Mouse (Mus musculus) CH12F3 (cell line): ENCODE measurements around the gene Acr.

Source experiments
- in situ Hi-C: fragments of 300-500 bp; cut with MboI; formaldehyde crosslinking; loops from 2 replicates; pipeline ENCODE4 v1.14.3; 2020; ENCODE audit warnings: low sequenced_read_pairs

Gene Acr

DNA sequence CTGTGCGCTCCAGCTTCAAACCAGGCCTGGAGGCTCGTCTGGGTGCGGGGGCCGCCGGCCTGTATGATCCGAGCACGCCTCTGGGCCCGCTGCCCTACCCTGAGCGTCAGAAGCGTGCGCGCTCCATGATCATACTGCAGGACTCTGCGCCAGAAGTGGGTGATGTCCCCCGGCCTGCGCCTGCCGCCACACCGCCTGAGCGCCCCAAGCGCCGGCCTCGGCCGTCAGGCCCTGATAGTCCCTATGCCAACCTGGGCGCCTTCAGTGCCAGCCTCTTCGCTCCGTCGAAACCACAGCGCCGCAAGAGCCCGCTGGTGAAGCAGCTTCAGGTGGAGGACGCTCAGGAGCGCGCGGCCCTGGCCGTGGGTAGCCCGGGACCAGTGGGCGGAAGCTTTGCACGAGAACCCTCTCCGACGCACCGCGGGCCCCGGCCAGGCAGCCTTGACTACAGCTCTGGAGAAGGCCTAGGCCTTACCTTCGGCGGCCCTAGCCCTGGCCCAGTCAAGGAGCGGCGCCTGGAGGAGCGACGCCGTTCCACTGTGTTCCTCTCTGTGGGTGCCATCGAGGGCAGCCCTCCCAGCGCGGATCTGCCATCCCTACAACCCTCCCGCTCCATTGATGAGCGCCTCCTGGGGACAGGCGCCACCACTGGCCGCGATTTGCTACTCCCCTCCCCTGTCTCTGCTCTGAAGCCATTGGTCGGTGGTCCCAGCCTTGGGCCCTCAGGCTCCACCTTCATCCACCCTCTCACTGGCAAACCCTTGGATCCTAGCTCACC, 20.1 kb upstream of the Acr start:
- in situ Hi-C loops = no loop called here

DNA sequence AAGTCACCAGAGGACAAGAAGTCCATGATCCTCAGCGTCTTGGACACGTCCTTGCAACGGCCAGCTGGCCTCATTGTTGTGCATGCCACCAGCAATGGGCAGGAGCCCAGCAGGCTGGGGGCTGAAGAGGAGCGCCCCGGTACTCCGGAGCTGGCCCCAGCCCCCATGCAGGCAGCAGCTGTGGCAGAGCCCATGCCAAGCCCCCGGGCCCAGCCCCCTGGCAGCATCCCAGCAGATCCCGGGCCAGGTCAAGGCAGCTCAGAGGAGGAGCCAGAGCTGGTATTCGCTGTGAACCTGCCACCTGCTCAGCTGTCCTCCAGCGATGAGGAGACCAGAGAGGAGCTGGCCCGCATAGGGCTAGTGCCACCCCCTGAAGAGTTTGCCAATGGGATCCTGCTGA, 19.3 kb upstream of the Acr start:
- in situ Hi-C loops = no loop called here

DNA sequence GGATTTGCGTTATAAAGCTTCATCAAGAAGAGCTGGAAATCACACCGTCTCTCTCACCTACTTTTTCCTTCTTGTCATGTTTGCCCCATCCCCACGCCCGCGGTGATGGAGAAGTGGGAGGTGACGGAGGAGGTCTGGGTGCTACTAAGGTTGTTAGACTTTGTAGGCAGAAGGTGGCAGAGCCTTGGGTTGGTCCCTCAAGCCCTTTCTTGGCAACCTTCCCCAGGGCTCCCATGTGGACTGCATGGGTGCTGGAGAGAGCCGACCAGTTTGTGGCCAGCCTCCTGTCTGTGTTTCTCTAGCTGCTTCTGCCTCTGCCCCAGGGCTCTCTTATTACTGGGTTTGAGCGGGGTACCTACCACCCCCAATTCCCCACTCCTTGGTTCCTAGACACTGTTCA, 17.6 kb upstream of the Acr start:
- in situ Hi-C loops = no loop called here

DNA sequence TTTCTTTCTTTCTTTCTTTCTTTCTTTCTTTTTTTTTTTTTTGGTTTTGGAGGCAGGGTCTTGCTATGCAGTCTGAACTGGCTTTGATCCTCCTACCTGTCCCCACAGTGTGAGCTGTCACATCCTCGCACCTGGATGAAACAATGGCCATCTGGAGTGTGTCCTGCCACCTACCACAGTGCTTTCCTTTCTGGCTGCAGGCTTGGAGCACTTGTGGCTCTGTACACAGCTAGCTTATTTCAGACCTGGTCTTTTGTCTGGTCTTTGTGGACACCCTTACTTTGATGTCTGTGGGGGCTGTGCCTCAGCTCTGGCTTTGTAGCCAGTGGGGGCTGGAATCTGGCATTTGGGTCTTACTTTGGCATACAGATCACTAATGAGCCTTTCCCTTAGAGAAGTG, 16.4 kb upstream of the Acr start:
- in situ Hi-C loops = no loop called here

DNA sequence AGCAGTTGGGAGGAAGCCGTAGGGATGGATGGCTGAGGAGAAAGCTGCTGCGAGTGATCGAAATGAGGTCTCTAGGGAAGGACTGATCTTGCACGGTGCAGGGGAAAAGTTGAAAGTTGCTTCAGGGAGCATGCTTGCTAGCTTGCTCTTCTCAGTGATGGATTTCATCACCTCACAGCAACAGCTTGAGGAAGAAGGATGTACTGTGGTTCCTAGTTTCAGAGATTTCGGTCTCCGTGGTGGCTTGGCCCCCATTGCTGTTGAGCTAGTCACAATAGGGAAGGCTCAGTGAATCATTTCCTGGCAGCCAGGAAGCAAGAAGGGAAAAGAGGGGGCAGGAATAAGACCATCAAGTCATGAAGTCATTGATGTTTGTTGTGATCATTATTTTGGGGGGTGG, 12.5 kb upstream of the Acr start:
- in situ Hi-C loops = no loop called here

DNA sequence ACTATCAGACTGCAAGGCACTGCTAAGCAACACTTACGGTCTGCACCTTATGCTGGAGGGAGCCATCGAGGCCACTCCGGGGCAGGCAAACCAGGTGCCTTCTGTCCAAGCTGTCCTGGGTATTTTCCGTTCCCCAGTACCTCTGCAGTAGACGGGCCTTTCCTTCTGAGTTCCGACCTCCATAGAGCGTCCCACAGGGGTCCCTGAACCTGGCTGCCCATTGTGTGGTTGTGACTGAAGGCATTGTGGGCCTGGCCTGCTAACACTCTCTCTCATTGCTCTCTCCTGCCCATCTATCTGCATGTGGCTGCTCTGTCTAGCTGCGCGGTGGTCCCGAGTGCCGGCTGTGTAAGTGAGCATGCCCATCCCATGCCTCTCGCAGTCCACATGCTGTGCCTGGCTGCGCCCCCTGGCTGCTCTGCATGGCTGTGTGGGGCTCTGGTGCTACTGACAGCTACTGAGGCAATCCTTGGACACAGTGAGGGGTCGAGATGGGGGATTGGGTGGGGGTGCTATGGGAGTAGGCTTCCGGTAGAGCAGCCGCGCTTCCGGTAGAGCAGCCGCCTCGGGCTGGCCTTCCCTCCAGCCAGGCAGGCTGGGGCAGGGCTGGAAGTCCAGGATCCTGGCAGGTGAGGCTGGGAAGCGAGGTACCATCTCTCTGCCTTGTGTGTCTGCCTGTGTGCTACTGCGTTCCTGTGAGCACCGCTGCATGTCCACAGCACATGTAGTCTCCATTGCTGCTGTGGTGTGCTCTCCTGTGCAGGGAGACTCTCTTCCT, 11.5 kb upstream of the Acr start:
- in situ Hi-C loops = no loop called here

DNA sequence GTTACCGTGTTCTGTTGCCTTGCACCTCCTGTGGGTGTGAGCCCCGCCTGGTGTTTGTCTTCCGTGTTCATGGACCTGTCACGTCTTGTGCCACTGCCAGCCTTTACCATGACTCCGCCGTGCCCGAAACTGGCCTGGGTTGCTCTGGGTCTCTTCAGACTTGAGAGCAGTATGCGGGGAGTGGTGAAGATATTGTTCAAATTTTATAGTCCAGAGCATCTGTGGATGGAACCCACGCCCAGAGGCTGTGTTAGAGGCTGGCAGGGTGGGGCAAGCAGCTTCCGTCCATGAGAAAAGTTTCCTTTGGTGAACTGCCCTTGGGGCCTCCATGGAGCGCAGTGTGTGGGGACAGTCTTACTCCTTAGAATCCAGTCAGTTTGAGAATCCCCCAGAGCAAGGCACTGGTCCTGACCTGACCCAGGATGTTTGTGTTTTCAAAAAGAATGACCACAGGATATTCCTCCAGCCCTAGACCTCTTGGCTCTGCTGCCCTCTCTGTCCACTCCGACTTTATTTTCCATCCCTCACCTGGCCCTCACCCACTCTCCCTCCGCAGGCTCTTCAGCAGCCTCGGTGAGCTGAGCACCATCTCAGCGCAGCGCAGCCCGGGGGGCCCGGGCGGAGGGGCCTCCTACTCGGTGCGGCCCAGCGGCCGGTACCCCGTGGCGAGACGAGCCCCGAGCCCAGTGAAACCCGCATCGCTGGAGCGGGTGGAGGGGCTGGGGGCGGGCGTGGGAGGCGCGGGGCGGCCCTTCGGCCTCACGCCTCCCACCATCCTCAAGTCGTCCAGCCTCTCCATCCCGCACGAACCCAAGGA, 10.7 kb upstream of the Acr start:
- in situ Hi-C loops = no loop called here

DNA sequence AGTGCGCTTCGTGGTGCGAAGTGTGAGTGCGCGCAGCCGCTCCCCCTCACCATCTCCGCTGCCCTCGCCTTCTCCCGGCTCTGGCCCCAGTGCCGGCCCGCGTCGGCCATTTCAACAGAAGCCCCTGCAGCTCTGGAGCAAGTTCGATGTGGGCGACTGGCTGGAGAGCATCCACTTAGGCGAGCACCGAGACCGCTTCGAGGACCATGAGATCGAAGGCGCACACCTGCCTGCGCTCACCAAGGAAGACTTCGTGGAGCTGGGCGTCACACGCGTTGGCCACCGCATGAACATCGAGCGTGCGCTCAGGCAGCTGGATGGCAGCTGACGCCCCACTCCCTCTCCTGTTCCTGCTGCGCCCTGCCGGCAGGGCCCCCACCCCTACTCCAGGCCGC, 10.1 kb upstream of the Acr start:
- in situ Hi-C loops = no loop called here

DNA sequence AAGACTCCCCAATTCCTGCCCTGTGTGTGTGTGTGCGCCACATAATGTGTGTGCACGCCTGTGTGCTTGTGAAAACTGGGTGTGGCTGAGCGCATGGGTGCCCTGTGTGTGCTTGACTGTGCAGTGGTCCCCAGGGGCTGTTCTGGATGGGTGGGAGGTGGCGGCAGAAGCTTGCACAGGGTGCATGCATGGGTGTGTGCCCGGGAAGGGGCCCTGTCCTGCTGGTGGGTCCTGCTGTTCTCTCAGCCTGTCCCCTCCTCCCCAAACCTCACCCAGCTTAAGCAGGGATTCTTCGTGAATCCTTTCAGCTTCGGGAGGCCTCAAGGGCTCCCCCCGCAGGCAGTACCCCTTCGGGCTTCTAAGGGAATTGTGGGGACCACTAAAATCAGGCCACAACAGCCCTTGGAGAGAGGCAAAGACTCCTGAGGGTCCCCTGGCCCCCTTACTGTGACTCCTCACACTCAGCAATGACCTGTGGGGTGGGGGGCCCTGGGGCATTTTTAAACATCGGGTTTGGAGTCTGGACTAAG, 8.9 kb upstream of the Acr start:
- in situ Hi-C loops = no loop called here

DNA sequence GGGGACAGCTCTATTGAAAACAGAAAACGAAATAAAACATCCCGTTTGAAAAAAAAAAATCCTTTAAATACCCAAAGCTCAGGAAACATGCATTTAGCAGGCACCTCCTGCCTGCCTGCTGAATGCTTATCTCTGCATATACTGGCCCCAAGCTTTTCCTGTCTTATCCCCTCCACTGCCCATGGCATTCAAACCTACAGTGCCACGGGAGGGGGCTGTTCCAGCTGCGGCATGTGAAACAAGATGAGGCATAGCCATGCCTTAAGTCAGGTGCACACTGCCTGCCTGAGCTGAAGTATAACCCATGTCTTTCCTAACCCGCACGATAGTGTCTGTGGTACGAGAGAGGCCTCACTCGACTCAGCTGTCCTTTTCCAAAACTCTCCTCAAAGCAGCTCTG, 4.0 kb downstream of the Acr start:
- in situ Hi-C loops = no loop called here

DNA sequence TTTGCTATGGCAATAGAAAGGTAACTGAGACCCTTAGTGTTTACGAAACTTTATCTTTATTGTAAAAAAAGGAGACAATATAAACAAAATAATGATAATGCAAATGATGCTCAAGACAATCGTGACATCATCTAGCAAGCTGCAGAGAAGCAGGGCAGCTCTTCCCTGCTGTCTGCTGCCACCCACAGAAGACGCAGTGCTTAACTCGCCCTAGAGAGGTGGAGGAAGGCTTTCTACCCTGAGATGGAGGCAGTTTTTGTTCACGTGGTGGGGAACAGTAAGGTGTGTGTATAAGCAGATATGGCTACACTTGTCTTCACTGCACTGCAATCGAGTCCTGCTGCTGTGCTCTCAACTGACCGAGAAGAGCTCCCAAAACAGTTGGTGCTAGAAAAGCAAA, 14.4 kb downstream of the Acr start:
- in situ Hi-C loops = no loop called here

DNA sequence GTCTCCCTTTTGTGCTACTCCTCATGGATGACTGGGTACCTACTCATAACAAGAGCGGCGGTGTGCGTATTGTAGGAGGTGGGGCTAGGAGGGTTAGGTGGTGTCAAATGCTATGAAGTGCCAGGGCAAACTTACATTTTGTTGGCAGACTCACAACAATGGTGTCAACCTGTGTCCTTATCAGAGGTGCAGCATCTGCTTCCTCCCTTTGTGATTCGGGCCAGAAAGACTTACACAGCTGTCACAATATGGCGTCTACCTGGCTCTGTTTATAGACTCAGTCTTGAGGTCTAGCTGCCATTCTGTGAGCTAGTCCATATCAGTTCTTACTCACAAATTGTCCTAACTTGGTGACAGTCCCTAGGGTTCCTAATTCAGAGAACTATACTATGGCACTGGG, 17.0 kb downstream of the Acr start:
- in situ Hi-C loops = no loop called here

DNA sequence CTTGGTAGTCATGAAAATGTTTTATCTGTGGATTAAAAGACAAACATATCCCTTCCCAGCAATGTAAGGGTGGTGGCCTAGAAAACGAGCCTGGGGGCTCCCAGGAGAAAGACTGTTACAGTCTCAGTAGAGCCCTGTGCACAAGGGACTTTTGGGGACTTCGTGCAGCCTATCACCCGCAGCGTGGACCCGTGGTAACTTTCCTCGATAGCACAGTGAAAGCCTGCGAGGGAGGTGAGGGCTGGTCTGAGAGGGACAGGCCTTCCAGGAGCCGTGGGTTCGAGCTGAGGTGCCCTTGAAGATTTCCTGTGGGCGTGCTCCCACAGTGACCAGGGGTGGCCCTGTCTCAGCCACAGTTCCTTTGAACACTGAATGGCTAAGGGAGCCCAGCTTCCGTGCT, 17.5 kb downstream of the Acr start:
- in situ Hi-C loops = no loop called here

DNA sequence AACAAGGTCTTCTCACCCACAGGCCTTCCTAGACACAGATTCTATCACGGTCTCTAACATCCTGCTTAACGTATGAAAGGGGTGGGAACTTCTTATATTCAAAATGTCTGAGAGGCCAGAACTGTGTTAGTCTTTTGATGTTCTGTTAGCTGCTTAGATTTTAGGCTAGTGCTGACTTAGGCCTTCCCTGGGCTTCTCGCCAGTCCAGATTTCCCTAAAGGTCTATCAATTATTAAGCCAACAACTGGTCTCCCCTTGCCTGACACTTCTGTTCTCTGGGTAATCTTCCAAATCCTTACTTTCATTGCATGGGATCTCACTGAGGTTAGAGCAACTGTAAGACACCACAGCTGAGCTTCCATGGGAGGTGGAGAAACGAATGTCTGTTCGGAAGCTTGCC, 21.0 kb downstream of the Acr start:
- in situ Hi-C loops = no loop called here

DNA sequence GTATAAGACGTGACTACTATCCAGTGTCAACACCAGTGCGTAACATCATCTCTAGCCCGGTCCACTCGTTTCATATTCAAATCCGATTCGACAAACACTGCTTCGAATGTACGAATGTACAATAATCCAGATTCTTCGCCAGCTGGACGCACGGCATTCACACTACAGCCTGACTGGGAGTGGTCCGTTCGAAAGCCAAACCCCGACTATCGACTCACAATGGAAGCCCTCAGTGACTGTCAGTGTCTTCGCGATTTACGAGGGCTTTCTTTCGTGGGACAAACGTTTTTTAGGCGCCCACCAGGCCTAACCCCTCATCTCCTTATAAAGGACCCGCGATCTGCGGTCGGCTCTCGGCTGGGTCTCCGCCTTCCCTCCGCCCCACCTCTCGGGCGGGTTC, 23.2 kb downstream of the Acr start:
- in situ Hi-C loops = no loop called here

DNA sequence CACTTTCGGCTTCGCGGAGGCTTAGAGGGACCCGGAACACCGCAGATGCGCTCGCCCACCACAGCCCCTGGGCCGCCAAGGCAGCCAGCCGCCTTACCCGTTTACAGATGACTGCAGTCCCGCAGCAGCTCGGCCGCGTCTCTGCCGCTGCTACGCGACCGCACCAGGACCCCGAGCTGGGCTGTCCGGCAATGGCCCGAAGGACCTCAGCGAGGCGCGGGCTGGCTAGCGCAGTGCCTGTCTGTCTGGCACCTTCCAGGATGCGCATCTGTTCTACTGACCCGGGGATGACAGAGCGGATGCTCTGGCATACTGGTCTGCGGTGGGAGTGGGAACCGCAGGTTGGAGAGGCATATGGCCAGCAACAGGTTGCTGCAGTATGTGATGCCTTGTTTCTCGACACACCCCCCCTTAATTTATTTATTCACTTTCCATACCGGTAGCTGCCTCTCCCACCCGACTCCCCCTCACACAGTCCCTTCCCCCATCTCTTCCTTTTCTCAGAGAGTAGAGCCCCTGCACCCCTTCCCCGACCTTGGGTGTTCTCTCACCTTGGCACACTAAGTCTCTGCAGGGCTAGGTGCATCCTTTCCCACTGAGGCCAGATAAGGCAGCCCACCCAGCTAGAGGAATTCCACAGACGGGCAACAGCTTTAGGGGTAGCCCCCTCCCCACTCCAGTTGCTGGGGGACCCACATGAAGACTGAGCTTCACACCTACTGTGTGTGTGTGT, 23.8 kb downstream of the Acr start, which contains the start of gene Rabl2:
Gene Rabl2 (minus strand): TSS at position 201 of the 733 bp plus-strand sequence.
- in situ Hi-C loops = no loop called here

DNA sequence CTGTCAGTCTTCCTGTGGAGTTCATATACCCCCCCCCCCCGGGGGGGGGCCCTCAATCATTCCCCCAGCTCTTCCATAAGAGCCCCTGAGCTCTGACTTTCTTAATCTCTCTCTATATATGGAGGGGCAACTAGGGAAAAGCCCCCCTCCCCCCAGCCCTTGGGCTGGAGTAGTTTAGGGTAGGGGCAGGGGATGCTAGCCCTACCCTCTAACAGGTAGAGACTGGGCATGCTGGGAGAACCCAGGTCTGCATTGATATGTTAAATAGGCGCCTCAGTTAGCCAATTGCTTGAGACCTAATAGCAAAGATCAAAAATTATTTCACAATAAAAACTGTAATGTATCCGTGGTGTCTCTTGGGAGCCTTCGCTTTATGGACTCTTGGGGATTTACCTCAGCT, 24.4 kb downstream of the Acr start:
- in situ Hi-C loops = no loop called here

DNA sequence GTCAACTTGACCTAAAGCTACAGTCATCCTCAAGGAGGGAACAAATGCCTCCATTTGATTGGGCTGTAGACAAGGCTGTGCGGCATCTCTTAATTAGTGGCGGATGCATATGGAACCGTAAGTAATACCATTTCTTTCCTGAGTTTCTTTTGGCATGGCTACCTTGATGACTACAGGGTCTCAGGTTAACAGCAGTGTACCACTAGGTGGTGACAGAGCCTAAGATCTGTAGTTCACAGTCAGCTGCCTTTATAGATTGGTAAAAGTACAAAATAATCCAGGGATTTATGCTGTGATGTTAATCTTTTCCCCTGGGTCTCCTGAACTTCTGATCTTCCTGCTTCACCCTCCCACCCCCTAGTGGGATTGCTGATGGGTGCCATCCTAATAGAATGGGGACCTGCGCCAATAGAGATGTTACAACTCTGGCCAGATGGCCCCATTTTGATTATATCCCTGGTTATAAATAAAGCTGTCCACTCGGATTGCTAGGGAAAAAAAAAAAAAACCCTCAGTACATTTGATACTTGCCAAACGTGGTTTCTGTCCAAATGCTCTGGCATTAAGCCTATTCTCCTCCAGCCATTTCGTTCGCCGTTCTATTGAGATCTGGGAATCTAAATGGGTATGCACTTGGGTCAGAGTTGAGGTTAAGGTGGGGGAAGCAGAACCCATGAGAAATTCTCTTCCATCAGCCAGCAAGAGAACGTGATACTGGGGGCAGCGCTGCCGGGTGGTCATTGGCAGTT, 37.9 kb downstream of the Acr start:
- in situ Hi-C loops = no loop called here

DNA sequence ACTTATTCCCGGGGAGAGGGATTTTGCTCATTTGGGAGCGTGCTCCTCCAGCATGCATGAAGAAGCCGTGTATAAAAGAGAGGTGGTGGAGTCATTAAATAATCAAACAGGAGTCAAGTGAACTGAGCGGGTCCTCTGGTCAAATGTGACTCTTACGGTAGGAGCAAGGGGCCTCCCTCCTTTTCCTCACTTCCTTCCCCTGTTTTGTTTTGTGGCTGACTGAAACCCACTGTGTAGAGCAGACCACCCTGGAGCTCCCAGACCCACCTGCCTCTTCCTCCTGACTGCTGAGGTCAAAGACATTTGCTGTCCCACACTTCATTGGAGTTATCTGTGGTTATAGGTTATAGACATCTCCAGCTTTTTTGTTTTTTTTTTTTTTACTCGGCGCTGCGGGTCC, 39.4 kb downstream of the Acr start:
- in situ Hi-C loops = no loop called here

DNA sequence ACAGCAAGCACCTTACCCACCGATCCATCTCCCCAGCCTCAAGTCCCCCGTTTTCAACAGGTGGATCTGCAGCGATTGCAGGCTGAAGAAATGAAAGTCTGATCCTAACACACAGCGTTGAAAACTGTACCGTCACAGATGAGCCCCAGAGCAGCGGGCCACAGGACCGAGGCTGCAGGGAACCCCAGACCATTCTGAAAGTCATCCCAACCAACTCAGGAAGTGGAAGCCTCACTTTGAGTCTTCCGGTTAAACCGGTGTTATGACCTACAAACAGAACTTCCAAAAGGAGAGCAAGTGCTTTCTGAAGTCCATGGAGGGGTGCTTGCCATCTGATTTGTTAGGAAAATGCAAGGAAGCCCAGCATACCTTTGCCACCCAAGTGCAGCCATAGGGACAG, 39.8 kb downstream of the Acr start:
- in situ Hi-C loops = no loop called here
